Mouse (Mus musculus): ENCODE results near the gene Helz.

DNA sequence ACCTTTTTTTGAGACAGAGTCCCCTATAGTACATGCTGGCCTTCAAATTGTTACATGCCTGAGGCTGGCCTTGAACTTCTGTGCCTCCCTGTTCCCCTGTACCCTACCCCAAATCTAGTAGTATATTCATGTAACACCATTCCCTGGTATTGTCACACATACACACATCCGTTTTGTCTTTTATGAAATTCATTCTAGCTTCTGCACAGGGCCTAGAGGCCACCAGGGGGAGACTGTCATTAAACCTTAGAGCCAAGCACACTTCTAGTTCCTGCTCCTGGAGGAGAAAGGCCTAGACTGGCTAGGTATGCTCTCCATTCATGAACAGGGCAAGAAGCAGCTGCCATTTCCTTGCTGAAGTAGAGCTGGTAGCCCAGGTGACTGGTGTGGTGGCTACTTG is 41.5 kb upstream of the Helz start:
- peak; percentile 71 for TF ChIP-seq CTCF (IDR thresholded peaks at IDR 0.05; ENCODE audit: low read depth)
- TF ChIP-seq EP300 (IDR thresholded peaks at IDR 0.05; ENCODE audit: low read depth): no peak
